Mouse (Mus musculus) right cerebral cortex, postnatal 25 days (tissue): ENCODE results near the gene Sec61a1.

ENCODE experiments used
- DNase-seq: peaks from one replicate; pipeline ENCODE4 v3.0.0; 2022

Gene Sec61a1

DNA sequence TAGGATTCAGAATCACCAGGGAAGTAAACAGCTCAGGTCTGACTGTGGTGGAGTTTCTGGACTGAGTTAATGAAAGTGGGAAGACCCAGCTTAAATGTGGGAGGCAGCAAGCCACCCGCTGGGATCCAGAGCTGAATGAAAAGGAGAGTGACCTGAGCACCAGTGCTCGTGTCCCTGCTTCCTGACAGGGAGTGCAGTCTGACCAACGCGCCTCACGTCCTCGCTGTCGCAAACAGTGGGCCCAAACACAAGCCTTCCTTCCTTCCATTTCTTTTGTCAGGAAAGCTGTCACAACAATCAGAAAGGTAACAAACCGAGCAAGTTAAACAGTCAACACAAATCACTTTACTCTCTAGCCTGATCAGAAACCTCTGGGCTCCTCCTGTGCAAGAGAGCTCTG is 2.7 kb downstream of the Sec61a1 start:
- DNase-seq = no peak

DNA sequence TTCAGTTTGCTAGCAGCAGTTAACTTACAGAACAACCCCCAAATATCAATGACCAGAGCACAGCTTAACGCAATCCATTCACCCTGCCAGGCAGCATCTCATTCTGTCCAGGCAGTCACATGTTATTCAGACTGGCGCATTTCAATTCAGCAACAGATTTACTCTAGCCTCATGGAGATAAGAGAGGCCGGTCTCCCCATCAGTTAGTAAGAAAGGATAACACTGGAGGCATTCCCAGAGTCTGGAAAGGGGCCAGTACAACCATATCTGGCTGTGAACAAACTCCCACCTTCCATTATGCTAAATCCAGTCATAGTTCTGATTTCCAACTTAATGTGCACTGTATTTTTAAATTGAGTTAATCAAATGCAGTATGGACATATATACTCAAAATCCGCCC is 4.2 kb downstream of the Sec61a1 start:
- DNase-seq = no peak

DNA sequence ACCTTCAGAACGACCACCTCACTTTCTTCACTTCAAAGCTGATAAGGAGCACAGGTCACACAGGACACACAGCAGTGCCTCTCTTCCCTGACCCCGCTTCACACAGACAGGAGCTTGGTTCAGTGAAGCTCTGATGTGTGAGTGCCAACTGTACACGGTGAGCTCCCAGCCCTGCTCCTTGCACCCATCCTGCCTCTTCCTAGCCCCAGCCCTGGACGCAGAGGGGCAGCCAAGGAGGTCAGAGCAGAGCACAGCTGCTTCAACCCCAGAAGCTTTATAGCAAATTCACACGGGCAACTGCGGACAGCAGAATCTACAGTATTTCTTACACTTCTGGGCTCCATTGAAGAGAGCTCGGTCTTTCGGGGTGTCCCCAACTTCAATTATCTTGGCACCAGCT is 4.7 kb downstream of the Sec61a1 start:
- DNase-seq = no peak

DNA sequence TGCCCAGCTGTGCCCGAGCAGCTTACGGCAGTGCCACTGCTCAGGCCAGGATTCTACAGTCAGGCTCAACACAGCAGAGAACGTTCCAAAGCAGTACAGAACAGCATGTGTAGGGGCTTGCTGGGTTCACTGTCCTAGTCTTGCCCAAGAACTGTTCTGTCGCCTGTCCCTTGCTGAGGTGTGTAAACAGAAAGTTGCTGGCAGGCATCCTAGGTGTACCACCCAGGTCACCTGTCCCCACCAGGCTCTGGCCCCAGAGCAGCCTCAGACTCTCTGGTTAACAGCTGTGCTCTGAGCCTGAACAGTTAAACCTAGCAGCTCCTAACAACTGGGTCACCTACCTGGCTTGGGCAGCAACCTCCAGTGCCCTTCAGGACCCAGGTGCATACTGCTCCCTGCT is 15.7 kb downstream of the Sec61a1 start:
- no peak for DNase-seq

DNA sequence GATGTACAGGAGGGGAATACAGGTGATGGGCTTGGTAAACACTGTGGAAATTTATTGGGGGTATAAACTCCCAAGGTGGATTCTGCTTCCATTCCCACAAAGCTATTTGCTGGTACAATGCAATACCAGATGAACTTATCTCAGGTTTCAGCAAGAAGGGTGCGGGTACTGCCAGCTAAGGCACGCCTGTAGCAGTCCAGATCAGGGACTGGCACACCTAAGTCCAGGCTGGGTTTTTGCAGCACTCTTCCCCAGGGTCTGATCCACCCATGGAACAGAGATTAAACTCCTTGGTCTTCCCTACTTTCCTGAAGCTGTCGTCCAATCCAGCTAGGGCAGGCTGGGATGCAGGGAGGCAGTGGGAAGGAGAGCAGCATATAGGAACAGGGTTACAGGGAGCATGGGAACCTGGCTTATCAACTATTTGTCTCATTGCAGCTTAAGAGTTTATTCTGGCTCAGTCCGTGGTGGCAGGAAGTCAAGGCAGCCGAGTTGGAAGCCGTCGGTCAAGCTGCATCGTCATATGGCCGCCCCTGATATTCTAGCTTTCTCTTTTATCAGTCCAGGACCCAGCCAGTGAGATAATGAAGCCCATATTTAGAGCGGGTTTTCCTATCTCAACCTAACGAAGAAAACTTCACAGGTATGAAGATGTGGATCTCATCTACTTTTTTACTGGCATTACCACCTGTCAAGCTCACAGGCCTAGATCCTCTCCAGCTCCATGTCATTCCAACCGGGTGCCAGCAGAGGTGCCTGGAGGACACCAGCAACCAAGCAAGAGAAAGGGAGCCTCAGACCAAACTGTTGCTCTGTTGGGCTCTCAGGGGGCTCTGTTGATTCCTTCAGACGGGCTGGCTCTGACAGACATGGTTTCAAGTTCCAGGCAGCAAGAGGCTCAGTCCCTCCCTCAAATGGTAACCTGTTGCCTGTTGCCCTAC is 16.4 kb downstream of the Sec61a1 start:
- DNase-seq = no peak

DNA sequence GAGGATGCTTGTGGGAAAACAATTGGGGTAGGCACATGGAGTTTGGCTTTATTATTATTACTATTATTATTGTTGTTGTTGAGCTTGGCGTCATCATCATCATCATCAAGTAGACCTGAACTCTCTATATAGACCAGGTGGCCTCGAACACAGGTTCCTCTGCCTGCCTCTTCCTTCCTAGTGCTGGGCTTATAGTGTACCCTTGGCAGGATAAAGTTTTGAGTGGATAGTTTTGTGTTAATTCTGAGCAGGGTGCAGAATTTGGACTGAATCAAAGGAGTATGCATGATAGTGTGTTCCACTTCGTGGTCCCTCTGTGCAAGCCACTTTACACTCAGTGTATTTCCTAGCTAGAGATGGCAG is 18.3 kb downstream of the Sec61a1 start:
- DNase-seq = no peak

DNA sequence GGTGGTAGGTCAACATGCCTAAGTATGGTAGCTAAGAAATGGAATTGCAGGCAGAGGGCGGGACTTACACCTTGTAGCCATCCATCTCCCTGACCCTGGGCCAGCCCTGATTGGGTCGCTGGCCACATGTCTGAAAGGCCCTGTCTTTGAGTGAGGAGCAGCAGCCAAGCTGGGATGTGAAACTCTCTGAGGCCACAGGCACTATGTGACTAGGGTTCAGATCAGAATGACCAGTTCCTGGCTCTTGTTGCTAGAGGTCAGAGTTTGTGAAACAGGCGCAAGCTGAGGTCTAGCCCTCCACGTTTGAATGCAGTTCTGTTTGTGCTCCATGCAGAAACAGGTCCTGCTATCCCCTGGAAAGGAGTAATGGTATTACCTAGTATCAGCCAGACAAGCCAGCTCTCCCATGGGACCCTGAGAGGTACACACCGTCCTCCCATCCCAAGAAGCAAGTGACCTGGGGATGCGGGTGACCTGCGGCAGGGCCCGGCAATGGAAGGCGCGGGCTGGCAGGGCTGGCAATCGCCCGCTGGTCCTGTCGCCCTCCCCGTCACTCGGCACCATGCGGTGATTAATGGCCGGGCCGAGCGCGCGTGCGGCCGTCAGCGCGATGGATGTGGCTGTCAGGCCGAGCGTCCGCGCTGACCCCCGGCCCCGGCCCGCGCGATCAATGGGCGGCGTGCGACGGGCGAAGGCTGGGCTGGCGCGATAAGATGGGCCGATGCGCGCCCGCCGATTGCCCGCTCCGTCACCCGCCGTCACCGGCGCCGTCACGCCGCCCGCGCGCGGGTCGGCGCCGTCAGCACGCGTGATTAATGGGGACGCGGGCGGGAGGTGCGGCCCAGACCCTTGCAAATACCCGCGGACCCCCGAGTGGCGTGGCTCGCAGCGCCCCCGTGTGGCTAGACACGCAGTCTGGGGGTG is 19.0 kb downstream of the Sec61a1 start:
- DNase-seq = peak; percentile 64

DNA sequence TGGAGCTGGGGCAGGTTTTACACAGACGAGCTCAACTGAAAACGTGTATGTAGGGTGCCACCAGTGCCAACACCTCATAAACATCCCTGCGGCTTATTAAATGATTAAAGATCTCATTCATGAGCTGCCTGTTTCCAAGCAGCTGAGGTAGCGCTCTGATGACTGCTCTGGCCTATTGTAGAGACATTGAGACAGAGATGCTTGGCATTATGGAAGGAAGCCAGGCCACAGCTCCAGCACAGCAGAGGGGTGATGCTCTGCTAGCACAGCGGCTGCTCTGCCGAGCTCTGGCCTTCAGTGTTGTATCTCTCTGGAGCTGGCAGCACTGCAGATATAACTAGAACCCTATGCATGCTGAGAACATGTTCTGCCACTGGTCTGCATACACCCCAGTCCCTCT is 25.0 kb downstream of the Sec61a1 start:
- DNase-seq = no peak

DNA sequence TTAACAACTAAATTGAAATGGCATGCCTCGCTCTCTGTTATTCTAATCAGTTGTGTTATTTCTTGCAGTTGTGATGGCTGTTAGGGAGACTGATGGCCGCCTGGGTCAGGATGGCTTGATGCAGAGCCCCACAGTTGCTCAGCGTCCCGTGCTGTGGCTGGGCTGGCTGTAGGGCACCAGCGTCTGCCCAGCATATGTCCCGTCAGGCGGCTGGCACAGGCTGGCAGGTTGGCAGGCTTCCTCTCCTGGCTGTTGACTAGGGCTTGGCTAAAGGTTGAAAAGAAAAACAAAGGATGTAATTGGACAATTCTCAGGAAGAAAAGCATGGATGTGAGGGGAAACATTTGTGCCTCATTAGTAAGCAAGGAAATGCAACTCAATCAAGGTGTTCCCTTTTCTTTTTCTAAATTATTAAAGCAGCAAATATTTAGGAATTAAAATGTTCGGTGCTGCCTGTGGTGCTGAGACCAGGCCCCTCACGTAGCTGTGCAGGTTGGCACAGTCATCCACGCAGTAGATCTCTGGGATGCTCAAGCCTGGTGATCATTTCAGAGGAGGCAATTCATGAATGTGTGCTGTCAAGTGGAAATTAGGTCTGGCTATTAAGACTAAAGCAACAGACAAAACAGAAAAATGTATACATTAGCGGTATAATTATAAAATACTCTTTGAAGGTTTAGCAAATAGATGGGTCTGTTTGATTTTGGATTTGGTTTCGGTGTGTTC is 27.9 kb downstream of the Sec61a1 start:
- DNase-seq = no peak

DNA sequence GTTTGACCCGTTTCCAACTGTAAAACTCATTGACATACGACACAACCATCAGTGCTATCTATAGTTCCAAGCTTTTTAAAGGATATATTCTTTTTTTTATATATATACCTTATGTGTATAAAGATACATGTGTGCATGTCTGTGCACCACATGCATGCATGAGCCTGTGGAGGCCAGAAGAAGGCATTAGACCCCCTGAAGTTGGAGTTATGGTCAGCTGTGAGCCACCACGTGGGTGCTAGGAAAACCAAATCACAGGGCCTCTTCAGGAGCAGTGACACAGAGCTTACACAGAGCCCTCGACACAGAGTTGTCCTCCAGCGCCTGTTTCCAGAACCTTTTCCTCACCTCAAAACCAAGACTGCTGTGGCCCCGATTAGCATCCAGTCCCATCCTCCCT is 28.9 kb downstream of the Sec61a1 start:
- no peak for DNase-seq

DNA sequence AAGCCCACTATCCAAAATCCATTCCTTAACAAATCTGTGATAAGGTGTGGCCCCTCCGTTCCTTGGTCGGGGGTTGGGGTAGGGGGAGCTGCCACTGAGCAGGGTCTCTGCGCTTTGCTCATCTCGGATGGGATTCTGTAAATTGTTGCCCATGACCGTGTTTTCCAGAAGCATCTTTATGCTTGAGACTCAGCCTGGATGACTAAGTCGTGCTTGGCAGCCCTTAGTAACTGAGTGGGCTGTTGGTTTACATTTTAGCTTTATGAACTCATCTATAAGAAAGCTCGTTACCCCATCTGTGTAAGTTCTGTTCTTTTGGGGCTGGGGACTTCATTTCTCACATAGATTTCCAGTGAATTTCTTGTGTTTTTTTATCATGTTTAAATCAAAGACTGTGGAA is 29.7 kb downstream of the Sec61a1 start:
- DNase-seq = peak; percentile 45

DNA sequence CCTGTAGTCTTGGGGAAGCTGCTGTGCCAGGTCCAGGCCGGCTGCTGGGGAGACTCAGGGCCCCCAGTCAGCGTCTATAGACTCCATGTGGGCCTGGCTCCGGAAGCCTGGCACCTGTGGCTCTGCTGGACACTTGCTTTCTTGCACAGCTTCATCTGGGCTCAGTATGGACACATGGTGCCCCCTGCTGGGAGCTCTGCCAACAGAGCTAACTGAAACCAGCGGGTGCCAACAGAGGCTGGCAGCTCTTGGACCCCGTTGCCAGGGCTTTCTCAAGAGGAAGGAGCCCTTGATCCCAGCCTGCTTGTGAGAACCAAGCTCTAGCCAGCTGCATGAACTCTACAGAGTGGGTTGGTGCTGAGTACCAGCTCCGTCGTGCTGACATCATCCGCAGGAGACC is 31.8 kb downstream of the Sec61a1 start:
- peak; percentile 59 for DNase-seq

DNA sequence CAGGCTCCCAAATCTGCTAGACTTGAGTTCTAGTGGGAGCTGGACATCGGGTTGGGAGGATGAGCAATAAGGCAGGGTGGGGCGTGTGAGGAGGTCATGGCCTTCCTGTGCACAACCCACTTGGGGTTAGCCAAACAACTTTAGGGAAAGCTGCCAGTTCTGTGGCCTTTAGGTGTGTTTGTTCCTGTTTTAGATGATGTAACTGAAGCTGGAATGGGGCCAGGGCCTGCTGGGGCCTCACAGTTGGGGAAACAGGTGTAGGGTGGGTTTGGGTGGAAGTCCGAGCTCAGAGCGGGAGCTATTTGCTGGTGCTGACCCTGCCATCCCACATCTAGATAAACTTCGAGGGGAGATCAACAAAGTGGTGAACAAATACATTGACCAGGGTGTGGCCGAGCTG is 33.3 kb downstream of the Sec61a1 start:
- DNase-seq = no peak

DNA sequence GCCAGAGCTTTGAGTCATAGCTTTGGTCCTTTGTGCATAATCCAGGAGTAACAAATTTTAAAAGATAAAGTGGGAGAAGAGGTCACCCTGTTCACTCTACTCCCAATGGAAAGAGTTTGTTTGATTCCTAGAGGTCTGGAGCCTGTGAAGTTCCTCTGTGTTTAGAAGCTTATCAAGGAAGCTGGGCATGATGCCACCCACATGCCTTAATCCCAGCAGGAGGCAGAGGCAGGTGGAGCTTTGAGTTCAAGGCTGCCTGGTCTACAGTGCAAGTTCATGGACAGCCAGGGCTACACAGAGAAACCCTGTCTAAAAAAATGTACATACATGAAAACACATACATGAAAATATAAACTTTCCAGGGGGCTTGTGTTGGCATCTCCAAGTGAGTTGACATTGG is 34.8 kb downstream of the Sec61a1 start:
- DNase-seq = no peak

DNA sequence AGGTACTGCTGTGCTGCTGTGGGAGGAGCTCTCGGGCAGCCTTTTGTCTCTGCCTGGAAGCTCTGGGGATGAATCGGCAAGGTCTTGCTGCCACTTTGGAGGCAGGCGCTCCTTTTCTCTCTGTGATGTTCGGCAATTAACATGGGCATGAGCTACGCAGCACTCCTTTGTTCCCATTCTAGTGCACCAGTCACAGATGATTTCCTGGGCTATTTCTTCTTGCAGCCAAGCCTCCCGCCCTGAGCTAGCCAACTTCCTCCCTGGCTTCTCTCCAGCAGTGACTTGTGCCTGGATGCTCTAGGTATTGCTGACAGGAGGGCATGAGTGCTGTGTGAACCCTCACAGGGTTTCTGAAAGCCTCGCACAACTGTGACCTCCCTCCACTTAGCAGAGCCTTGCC is 35.6 kb downstream of the Sec61a1 start:
- DNase-seq = no peak

DNA sequence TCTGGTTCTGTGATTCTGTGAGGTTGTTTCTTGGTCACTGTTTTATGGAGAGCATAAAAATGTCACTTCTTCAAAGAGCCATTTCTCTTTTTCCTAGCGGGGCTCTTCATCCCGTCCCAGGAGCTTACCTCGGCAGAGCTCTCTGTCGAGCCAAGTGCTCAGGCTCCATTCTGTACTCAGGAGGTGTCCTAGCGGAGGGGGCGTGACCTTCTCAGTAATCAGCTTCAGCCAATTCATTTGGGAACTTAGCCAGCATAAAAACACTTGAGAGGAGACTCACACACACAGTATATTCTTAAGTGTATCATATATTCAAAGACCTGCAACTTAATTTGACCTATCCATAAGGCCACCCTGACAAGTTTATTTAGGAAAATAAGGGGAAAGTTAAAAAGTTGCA is 38.3 kb downstream of the Sec61a1 start:
- no peak for DNase-seq

DNA sequence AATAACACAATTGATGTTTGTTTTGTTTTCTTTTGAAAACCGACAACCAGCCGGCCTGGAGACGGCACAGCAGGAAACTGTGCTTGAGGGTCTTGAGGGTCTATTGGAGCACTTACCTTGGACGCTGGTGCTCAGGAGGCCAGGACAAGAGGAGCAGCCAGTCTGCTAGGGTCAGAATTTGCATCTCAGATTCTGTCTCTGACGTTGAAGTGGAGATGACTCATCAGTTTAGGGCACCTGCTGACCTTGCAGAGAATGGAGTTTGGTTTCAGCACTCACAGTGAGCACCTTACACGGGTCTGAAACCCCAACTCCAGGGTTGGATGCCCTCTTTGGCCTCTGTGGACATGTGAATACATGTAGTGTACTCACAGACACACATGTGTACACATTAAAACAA is 48.8 kb downstream of the Sec61a1 start:
- no peak for DNase-seq

DNA sequence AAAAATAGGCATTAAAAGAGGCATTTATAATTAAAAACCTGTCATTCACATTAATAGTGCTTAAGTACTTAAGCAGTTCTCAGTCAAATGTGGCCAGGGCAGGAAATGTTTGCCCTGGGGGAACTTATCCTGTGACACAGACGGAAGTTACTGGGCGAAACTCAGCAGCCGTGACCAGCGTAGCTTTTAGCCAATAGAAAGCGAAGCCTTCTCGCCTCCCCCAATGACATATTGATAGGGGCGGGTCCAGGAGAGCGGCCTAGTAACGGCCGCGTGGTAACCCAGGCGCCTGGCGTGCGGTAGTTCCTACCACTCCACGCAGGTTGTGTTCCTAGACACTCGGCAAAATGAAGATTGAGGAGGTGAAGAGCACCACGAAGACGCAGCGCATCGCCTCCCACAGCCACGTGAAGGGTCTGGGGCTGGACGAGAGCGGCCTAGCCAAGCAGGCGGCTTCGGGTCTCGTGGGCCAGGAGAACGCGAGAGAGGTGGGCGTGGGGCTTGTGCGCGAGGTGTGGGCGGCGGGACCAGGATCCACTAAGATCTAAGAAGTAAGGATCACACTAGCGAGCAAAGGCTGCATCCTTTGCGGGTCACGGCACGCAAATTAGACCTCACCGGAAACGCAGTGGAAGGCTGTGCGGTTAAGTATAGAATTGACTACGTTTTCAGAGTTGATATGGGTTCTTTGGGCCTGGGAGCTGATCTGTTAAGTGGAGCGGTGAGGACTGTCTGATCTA is 53.4 kb downstream of the Sec61a1 start, which contains the start of gene Ruvbl1:
Ruvbl1 (plus strand) TSS at position 229 of the 740 bp plus-strand sequence.
- peak; percentile 89 for DNase-seq

DNA sequence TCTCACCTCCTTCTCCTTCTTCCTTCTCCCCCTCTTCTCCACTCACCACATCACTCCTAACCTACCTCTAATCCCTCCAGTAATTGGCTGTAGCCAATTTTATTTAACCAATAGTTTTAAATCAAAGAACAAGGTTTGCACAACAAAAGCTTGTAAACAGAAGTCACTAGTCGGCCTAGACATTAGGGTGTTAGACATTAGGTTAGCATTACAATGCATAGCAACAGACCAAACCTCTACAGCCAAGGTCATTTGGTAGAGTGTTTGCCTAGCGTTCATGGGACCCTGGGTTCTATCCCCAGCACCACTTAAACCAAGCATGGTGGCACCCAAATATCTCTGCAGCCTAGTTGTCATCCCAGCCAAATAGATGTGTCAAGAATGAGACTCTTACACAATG is 64.2 kb downstream of the Sec61a1 start:
- no peak for DNase-seq
